Comparison of ENCODE assay signal across 29 mouse cellular contexts in genomic region chr9:40747249-40747648, GRCm38 (mm10). TPM values are rescaled to one million over a fixed set of nuclear protein-coding genes. Genes with fewer than 3 reads are reported as not detected.
DNase-seq lines count a peak whose midpoint lies in the region; ATAC-seq and TF ChIP-seq lines count a peak whose summit lies in the region.
"Had no signal": no experiment of that assay in that cellular context is flagged by ENCODE, and none has a peak within 500 bp of the region (broad histone marks: within the 10 kb centered on the region; RNA-seq: fewer than 3 reads in every experiment).

No protein-coding gene starts in this region.

- no peaks in the 10 kb centered on the region for H3K36me3 ChIP-seq in forebrain, embryonic 16.5 days (ENCODE audit: control insufficient read depth, insufficient read depth)
- no peaks in the 10 kb centered on the region for H3K36me3 ChIP-seq in forebrain, embryonic 10.5 days (replicated peaks)
- no peaks in the 10 kb centered on the region for H3K36me3 ChIP-seq in embryonic facial prominence, embryonic 15.5 days
- H3K36me3 ChIP-seq: heart, embryonic 13.5 days; hindbrain, embryonic 10.5 days; intestine, embryonic 15.5 days; lung, embryonic 15.5 days had no signal

- H3K27me3 ChIP-seq in forebrain, embryonic 16.5 days (replicated peaks; ENCODE audit: control insufficient read depth, insufficient read depth, low read length), result no peaks in the 10 kb centered on the region
- H3K27me3 ChIP-seq in forebrain, embryonic 10.5 days (ENCODE audit: poor library complexity, severe bottlenecking), result no peaks in the 10 kb centered on the region
- no peaks in the 10 kb centered on the region for H3K27me3 ChIP-seq in embryonic facial prominence, embryonic 15.5 days
- H3K27me3 ChIP-seq: heart, embryonic 13.5 days; intestine, embryonic 15.5 days; limb, embryonic 13.5 days; lung, embryonic 15.5 days; Patski had no signal

- H3K4me3 ChIP-seq in forebrain, embryonic 16.5 days (replicated peaks; ENCODE audit: low read length), result no peak overlapping the region
- no peak overlapping the region for H3K4me3 ChIP-seq in forebrain, embryonic 10.5 days
- H3K4me3 ChIP-seq in embryonic facial prominence, embryonic 15.5 days (replicated peaks), result no peak overlapping the region
- H3K4me3 ChIP-seq in olfactory bulb, adult 2 months (ENCODE audit: insufficient read depth, low read depth, low read length), result no peak overlapping the region
- H3K4me3 ChIP-seq: heart, embryonic 13.5 days; hindbrain, embryonic 10.5 days; intestine, embryonic 15.5 days; layer of hippocampus, adult 2 months; limb, embryonic 13.5 days; lung, embryonic 15.5 days had no signal

- H3K4me2 ChIP-seq in forebrain, embryonic 16.5 days (ENCODE audit: low read length), result no peak overlapping the region
- H3K4me2 ChIP-seq in embryonic facial prominence, embryonic 15.5 days (replicated peaks), result no peak overlapping the region
- H3K4me2 ChIP-seq: heart, embryonic 13.5 days; intestine, embryonic 15.5 days; limb, embryonic 13.5 days; liver, embryonic 11.5 days; lung, embryonic 15.5 days; midbrain, embryonic 11.5 days had no signal

- H3K27ac ChIP-seq in forebrain, embryonic 16.5 days (ENCODE audit: low read length), result peak overlapping the region; percentile 89
- no peak overlapping the region for H3K27ac ChIP-seq in forebrain, embryonic 10.5 days
- 0 out of 2 replicates have a peak overlapping the region, but pooled peaks have one; percentile 48 for H3K27ac ChIP-seq in embryonic facial prominence, embryonic 15.5 days (replicated peaks)
- peak overlapping the region; percentile 58; the same call in 1 of the 2 replicates for H3K27ac ChIP-seq in olfactory bulb, adult 2 months (ENCODE audit: insufficient read depth, low read depth, low read length)
- H3K27ac ChIP-seq: heart, embryonic 13.5 days; hindbrain, embryonic 10.5 days; intestine, embryonic 15.5 days; layer of hippocampus, adult 2 months; limb, embryonic 13.5 days; lung, embryonic 15.5 days; stomach, postnatal 0 days had no signal

- H3K9me3 ChIP-seq in forebrain, embryonic 16.5 days (ENCODE audit: control insufficient read depth, low read length), result no peaks in the 10 kb centered on the region
- H3K9me3 ChIP-seq in forebrain, embryonic 10.5 days, result no peaks in the 10 kb centered on the region
- no peaks in the 10 kb centered on the region for H3K9me3 ChIP-seq in embryonic facial prominence, embryonic 15.5 days (replicated peaks)
- H3K9me3 ChIP-seq: heart, embryonic 13.5 days; hindbrain, embryonic 10.5 days; intestine, embryonic 15.5 days; limb, embryonic 13.5 days; lung, embryonic 15.5 days had no signal

- H3K4me1 ChIP-seq in forebrain, embryonic 16.5 days (replicated peaks; ENCODE audit: control insufficient read depth, insufficient read depth, low read length), result peaks cover 18% of the 10 kb centered on the region
- H3K4me1 ChIP-seq in forebrain, embryonic 10.5 days, result peaks cover 24% of the 10 kb centered on the region
- peaks cover 16% of the 10 kb centered on the region for H3K4me1 ChIP-seq in embryonic facial prominence, embryonic 15.5 days
- peaks cover 7% of the 10 kb centered on the region for H3K4me1 ChIP-seq in olfactory bulb, adult 2 months (ENCODE audit: control insufficient read depth, insufficient read depth, low read length)
- H3K4me1 ChIP-seq: intestine, embryonic 15.5 days had no signal

- no peak for TF ChIP-seq CTCF in olfactory bulb, adult 2 months (IDR thresholded peaks at IDR 0.05; ENCODE audit: insufficient read depth, low read depth, low read length)

- 86% methylated on average over 9 of the region's 9 CpGs for WGBS in forebrain, embryonic 16.5 days
- 88% methylated on average over 9 of the region's 9 CpGs for WGBS in forebrain, embryonic 10.5 days
- WGBS in embryonic facial prominence, embryonic 15.5 days, result 73% methylated on average over 9 of the region's 9 CpGs
- WGBS in olfactory bulb, adult 2 months, result 66% methylated on average over 9 of the region's 9 CpGs

- DNase-seq in adrenal gland, adult 2 months, result peak; percentile 21
- DNase-seq in adrenal gland, adult 8-10 months, result no peak
- no peak for DNase-seq in forebrain, embryonic 10.5 days (ENCODE audit: extremely low spot score, low spot score)
- DNase-seq in cerebellum, postnatal 36 days, result no peak
- DNase-seq: adrenal gland, postnatal 25 days; cerebellum, adult 8-10 months; embryo, embryonic 11 days; gastrocnemius, postnatal 10 days; heart, postnatal 14 days; kidney, adult 2 months; kidney, postnatal 36 days; right cerebral cortex, postnatal 4 days; thymus, adult 18-20 months; thymus, postnatal 25 days had no signal

- H3K9ac ChIP-seq in forebrain, embryonic 16.5 days (replicated peaks; ENCODE audit: low read depth, low read length), result no peak overlapping the region
- no peak overlapping the region for H3K9ac ChIP-seq in embryonic facial prominence, embryonic 15.5 days
- H3K9ac ChIP-seq: heart, embryonic 13.5 days; intestine, embryonic 15.5 days; limb, embryonic 13.5 days; lung, embryonic 15.5 days had no signal

- no peak for TF ChIP-seq POLR2A in olfactory bulb, adult 2 months (IDR thresholded peaks at IDR 0.05; ENCODE audit: insufficient read depth, low read depth, low read length)

- no peak for ATAC-seq in forebrain, embryonic 16.5 days
- ATAC-seq in embryonic facial prominence, embryonic 15.5 days (ENCODE audit: insufficient number of reproducible peaks, low FRiP score, low TSS enrichment, low read depth), result no peak
- ATAC-seq in monocyte, adult 5-6 weeks (replicated peaks; ENCODE audit: insufficient number of reproducible peaks, low FRiP score, low TSS enrichment, poor library complexity, severe bottlenecking), result no peak
- ATAC-seq: hindbrain, embryonic 16.5 days; Patski had no signal

RNA-seq across cellular contexts. Expression of gene Hspa8, which starts 53.5 kb away (rescaled TPM):
- total RNA-seq in adrenal gland, adult 2 months (2021), result 1,000 to 10,000 TPM; 1,424 to 4,193 TPM
- polyA plus RNA-seq in adrenal gland, adult 2 months (2012; rRNA removed), result 1,414 and 2,267 TPM in 2 replicates
- total RNA-seq in adrenal gland, adult 8-10 months (2022), result 1,000 to 10,000 TPM; 1,250 to 2,890 (median 1,476) TPM
- polyA plus RNA-seq in forebrain, embryonic 16.5 days (2015; fragmentation: Nextera tagmentation; extraction: Ambion mirVana), result 3,453 and 3,528 TPM in 2 replicates
- polyA plus RNA-seq in forebrain, embryonic 10.5 days (2016; fragmentation: Nextera tagmentation; extraction: Ambion mirVana), result 3,411 and 3,929 TPM in 2 replicates
- 2,291 and 2,301 TPM in 2 replicates for polyA plus RNA-seq in embryonic facial prominence, embryonic 15.5 days (2015; fragmentation: Nextera tagmentation; extraction: Ambion mirVana)
- 1,623 and 1,837 TPM in 2 replicates for polyA plus RNA-seq in olfactory bulb, adult 2 months (2012; ENCODE audit: insufficient read depth, insufficient read length, low replicate concordance, missing spikeins)
- total RNA-seq in monocyte, adult 5-6 weeks (2017), result 2,780 to 3,802 TPM (median 3,103 TPM) in 3 replicates
